Comparison of ENCODE assay signal across 24 mouse cellular contexts in genomic region chr11:68631611-68632316, GRCm38 (mm10). TPM values are rescaled to one million over a fixed set of nuclear protein-coding genes. Genes with fewer than 3 reads are reported as not detected.
DNase-seq lines count a peak whose midpoint lies in the region; TF ChIP-seq lines count a peak whose summit lies in the region.
"Had no signal": no experiment of that assay in that cellular context is flagged by ENCODE, and none has a peak within 500 bp of the region (broad histone marks: within the 10 kb centered on the region; RNA-seq: fewer than 3 reads in every experiment).

No protein-coding gene starts in this region.

- peak overlapping the region; percentile 83 for H3K27ac ChIP-seq in embryonic fibroblast, embryonic 13.5 days (ENCODE audit: insufficient read depth, low read length)
- H3K27ac ChIP-seq: heart, adult 2 months; hindbrain, embryonic 10.5 days; limb, embryonic 12.5 days; midbrain, embryonic 15.5 days; stomach, postnatal 0 days had no signal

- H3K4me3 ChIP-seq in embryonic fibroblast, embryonic 13.5 days (ENCODE audit: insufficient read depth, low read length): no peak overlapping the region
- H3K4me3 ChIP-seq: heart, adult 2 months; hindbrain, embryonic 10.5 days; limb, embryonic 12.5 days; midbrain, embryonic 15.5 days had no signal

- TF ChIP-seq POLR2A in embryonic fibroblast, embryonic 13.5 days (IDR thresholded peaks at IDR 0.05; ENCODE audit: low read depth, low read length): no peak

- peak; percentile 25 for DNase-seq in layer of hippocampus, adult 11-12 months (ENCODE audit: low spot score)
- DNase-seq in layer of hippocampus, postnatal 25 days (ENCODE audit: extremely low spot score in 1 of 2, low spot score in 1 of 2): no peak
- DNase-seq in urinary bladder, postnatal 14 days (ENCODE audit: low spot score): peak; percentile 20
- no peak for DNase-seq in urinary bladder, adult 2 months (ENCODE audit: low spot score)
- DNase-seq in B cell, adult 2 months: no peak
- DNase-seq in kidney, postnatal 10 days: no peak
- DNase-seq: cerebellum, adult 11 months; cerebellum, postnatal 25 days; gastrocnemius, postnatal 10 days; heart, adult 2 months; kidney, adult 18-20 months; kidney, postnatal 14 days; layer of hippocampus, adult 9-11 months; lung, postnatal 10 days; retina, postnatal 1 day; thymus, postnatal 36 days had no signal

- peaks cover 7% of the 10 kb centered on the region for H3K4me1 ChIP-seq in embryonic fibroblast, embryonic 13.5 days (ENCODE audit: control insufficient read depth, insufficient read depth, low read length)

- TF ChIP-seq CTCF in embryonic fibroblast, embryonic 13.5 days (IDR thresholded peaks at IDR 0.05; ENCODE audit: borderline replicate concordance, insufficient read depth, low read length): no peak

RNA-seq across cellular contexts. Expression of gene Ccdc42, which starts 44.9 kb away (rescaled TPM):
- total RNA-seq in layer of hippocampus, postnatal 25 days (2021): 1 to 10 TPM; 2.0 to 2.4 TPM
- polyA plus RNA-seq in urinary bladder, adult 2 months (2012; rRNA removed): 0.16 and 0.22 TPM in 2 replicates
- not detected in 2 replicates for polyA plus RNA-seq in embryonic fibroblast, embryonic 13.5 days (2011; ENCODE audit: insufficient read length, low read depth, missing spikeins)
- total RNA-seq: ES-E14; heart, adult 2 months; megakaryocyte, adult 5-6 weeks had no signal
- polyA plus RNA-seq: heart, adult 2 months; liver, embryonic 16.5 days; stomach, postnatal 0 days had no signal

RNA-seq across cellular contexts. Expression of gene Myh10, which starts 59.6 kb away (rescaled TPM):
- total RNA-seq in layer of hippocampus, postnatal 25 days (2021): 100 to 1,000 TPM; 122 to 139 TPM
- 66.5 and 73.5 TPM in 2 replicates for polyA plus RNA-seq in urinary bladder, adult 2 months (2012; rRNA removed)
- polyA plus RNA-seq in embryonic fibroblast, embryonic 13.5 days (2011; ENCODE audit: insufficient read length, low read depth, missing spikeins): 459 and 533 TPM in 2 replicates

Comparison
In these comparisons a context has a peak if more than half of its experiments do, and no peak if none do; other contexts are left out.
1. DNase-seq: peak in layer of hippocampus, adult 11-12 months (single experiment) and urinary bladder, postnatal 14 days (single experiment); none in layer of hippocampus, postnatal 25 days (0 of 2), urinary bladder, adult 2 months (single experiment), B cell, adult 2 months (0 of 2) and kidney, postnatal 10 days (single experiment).